Mouse (Mus musculus): ENCODE results near the gene Pom121l2.

GRCm38 (mm10) chr13:22009642-22010041, 28.6 kb downstream of the Pom121l2 start, which contains the start of gene Prss16:
- no peak for TF ChIP-seq CTCF (IDR thresholded peaks at IDR 0.05; ENCODE audit: low read depth)
- no peak for TF ChIP-seq EP300 (optimal IDR thresholded peaks at IDR 0.05)

Data from stomach, postnatal 0 days (tissue).